Mouse (Mus musculus) monocyte, adult 5-6 weeks (primary cell): ENCODE results near the gene Tpm4. TPM values are rescaled to one million over a fixed set of nuclear protein-coding genes. Genes with fewer than 3 reads are reported as not detected.

Experiments
- ATAC-seq: fragments of 153-309, 156-312 bp; replicated peaks from 2 replicates; pipeline ENCODE4 v1.8.0; 2017; ENCODE audit warnings: mild to moderate bottlenecking; ENCODE audit not compliant: low TSS enrichment, insufficient number of reproducible peaks, severe bottlenecking, poor library complexity, low FRiP score
- total RNA-seq: library from RNA; stranded (forward); fragments of 200-1000, 200-491, 200-594 nt; gene quantifications from 3 replicates; pipeline ENCODE4 v1.2.3, GENCODE M21; 2017

Gene Tpm4
- total RNA-seq, 1 experiment from 2014 or later, result 973 TPM

- ATAC-seq, result peak; percentile 63
These were observed 1.7 kb downstream of the Tpm4 start for GRCm38 (mm10) chr8:72136302-72136978.

GRCm38 (mm10) chr8:72137431-72137830 is 2.7 kb downstream of the Tpm4 start:
- no peak for ATAC-seq

- no peak for ATAC-seq
These were observed 3.7 kb downstream of the Tpm4 start for GRCm38 (mm10) chr8:72138456-72138855.

- no peak for ATAC-seq
These were observed 8.6 kb downstream of the Tpm4 start for GRCm38 (mm10) chr8:72143256-72143824.

- peak; percentile 80 for ATAC-seq
These were observed 9.7 kb downstream of the Tpm4 start for GRCm38 (mm10) chr8:72144345-72144975.

- no peak for ATAC-seq
These were observed 10.7 kb downstream of the Tpm4 start for GRCm38 (mm10) chr8:72145511-72145910.

GRCm38 (mm10) chr8:72146056-72146455 is 11.3 kb downstream of the Tpm4 start:
- ATAC-seq, result no peak

- ATAC-seq, result no peak
These were observed 11.8 kb downstream of the Tpm4 start for GRCm38 (mm10) chr8:72146556-72146955.

GRCm38 (mm10) chr8:72147266-72147665 is 12.5 kb downstream of the Tpm4 start:
- no peak for ATAC-seq

- no peak for ATAC-seq
These were observed 14.3 kb downstream of the Tpm4 start for GRCm38 (mm10) chr8:72149056-72149455.

- ATAC-seq, result peak; percentile 66
These were observed 16.8 kb downstream of the Tpm4 start for GRCm38 (mm10) chr8:72151418-72152078.

- ATAC-seq, result no peak
These were observed 18.6 kb downstream of the Tpm4 start for GRCm38 (mm10) chr8:72153382-72153781.

- ATAC-seq, result no peak
These were observed 23.3 kb downstream of the Tpm4 start for GRCm38 (mm10) chr8:72158096-72158495.

- ATAC-seq, result no peak
These were observed 24.0 kb downstream of the Tpm4 start for GRCm38 (mm10) chr8:72158726-72159125.

- ATAC-seq, result no peak
These were observed 25.2 kb downstream of the Tpm4 start for GRCm38 (mm10) chr8:72160007-72160406.

- peak; percentile 95 for ATAC-seq
These were observed 26.2 kb downstream of the Tpm4 start, which contains the start of gene Rab8a for GRCm38 (mm10) chr8:72160707-72161697. TSS of gene Rab8a (plus strand) at chr8:72161200.

- no peak for ATAC-seq
These were observed 28.0 kb downstream of the Tpm4 start for GRCm38 (mm10) chr8:72162821-72163220.

GRCm38 (mm10) chr8:72169098-72169668 is 34.4 kb downstream of the Tpm4 start:
- ATAC-seq, result peak; percentile 92
